Mouse (Mus musculus): ENCODE measurements around the gene Nek10. TPM values are rescaled to one million over a fixed set of nuclear protein-coding genes. Genes with fewer than 3 reads are reported as not detected.

Gene Nek10
- total and polyA plus RNA-seq, 3 experiments: 0.05 TPM; not detected in 2

DNA sequence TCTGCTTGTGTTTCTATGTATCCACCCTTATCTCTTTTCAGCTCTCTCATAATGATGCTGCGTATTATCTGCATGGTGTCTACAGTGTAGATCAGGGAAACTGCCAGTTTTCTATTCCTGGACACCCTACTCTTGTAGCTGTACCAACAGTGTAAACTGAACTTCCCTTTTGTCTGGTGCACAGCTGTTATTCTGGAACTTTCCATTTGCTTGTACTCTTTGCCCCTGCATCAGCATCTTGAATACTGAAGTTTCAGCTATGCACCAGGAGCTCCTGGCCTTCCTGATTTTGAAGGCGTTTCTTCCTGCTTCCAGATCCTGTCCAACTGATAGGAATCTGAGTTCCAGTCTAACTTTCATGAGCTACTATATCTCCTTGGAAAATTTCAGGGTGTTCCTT, 66.0 kb downstream of the Nek10 start:
- ATAC-seq (ENCODE audit: extremely low read depth, insufficient number of reproducible peaks, low FRiP score, poor library complexity, severe bottlenecking) (no peak), DNase-seq (ENCODE audit: low spot score) (no peak)
- H3K4me1 ChIP-seq (ENCODE audit: insufficient read depth, low read depth, low read length): no peaks in the 10 kb centered on the region
- no peak for TF ChIP-seq TAL1 (conservative IDR thresholded peaks at IDR 0.05; ENCODE audit: low read depth, low read length)
- TF ChIP-seq GATA1 (IDR thresholded peaks at IDR 0.05; ENCODE audit: borderline replicate concordance, low read length): no peak
- no peak for TF ChIP-seq GATA2 (IDR thresholded peaks at IDR 0.05; ENCODE audit: borderline replicate concordance, low read depth, low read length)
- TF ChIP-seq CTCF (IDR thresholded peaks at IDR 0.05; ENCODE audit: low read depth, low read length): no peak
- TF ChIP-seq POLR2AphosphoS5 (IDR thresholded peaks at IDR 0.05; ENCODE audit: insufficient replicate concordance, low read depth, low read length): no peak
- no peaks in the 10 kb centered on the region for H3K27me3 ChIP-seq (ENCODE audit: insufficient read depth, low read length)
- H3K4me3 ChIP-seq (ENCODE audit: low read depth, low read length): no peak overlapping the region
- no peaks in the 10 kb centered on the region for H3K9me3 ChIP-seq (replicated peaks)
- no peaks in the 10 kb centered on the region for H3K36me3 ChIP-seq (replicated peaks)

DNA sequence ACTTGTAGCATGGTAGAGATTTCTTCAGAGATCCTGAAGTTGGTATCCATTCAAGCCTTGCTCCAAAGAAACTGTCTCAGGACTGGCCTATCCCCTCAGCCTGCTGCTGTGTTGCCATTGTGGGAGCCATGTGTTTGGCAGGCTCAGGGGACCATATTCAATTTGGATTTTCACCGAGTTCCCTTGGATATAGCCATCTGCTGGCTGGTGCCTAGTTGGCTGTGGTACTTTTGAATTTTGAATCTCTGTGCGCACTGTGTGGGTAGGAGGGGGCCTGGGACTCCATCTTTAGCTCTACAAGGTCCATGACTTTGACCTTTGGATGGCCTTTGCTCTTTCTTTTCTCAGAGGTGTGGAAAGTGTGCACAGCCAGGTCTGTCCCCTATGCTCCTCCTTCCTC, 66.8 kb downstream of the Nek10 start:
- Histone ChIP-seq H3K4me1 (ENCODE audit: insufficient read depth, low read depth, low read length) (no peaks in the 10 kb centered on the region), H3K4me3 (ENCODE audit: low read depth, low read length) (no peak overlapping the region), H3K36me3 (replicated peaks) (no peaks in the 10 kb centered on the region), H3K27me3 (ENCODE audit: insufficient read depth, low read length) (no peaks in the 10 kb centered on the region), H3K9me3 (replicated peaks) (no peaks in the 10 kb centered on the region)
- DNase-seq (ENCODE audit: low spot score): no peak
- TF ChIP-seq TAL1 (conservative IDR thresholded peaks at IDR 0.05; ENCODE audit: low read depth, low read length) (no peak), CTCF (IDR thresholded peaks at IDR 0.05; ENCODE audit: low read depth, low read length) (no peak), GATA1 (IDR thresholded peaks at IDR 0.05; ENCODE audit: borderline replicate concordance, low read length) (no peak), GATA2 (IDR thresholded peaks at IDR 0.05; ENCODE audit: borderline replicate concordance, low read depth, low read length) (no peak), POLR2AphosphoS5 (IDR thresholded peaks at IDR 0.05; ENCODE audit: insufficient replicate concordance, low read depth, low read length) (no peak)
- ATAC-seq (ENCODE audit: extremely low read depth, insufficient number of reproducible peaks, low FRiP score, poor library complexity, severe bottlenecking): no peak

DNA sequence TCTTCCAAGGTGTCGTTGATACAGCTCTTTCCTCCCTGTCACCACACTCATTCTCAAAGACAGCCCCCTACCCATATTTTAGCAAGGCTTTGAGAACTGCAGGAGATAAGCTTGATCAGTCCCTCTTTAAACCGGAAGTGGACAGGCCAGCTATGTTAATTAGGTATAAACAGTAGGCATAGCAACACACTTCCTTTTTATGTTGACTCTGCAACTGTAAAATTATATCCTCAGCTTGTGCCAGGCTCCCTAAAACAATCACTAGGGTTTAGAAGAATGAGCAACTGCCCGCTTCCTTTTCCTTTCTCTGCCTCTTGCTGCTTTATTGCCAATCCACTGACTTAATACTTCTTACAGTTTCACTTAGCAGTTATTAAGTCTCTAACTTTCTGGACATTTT, 67.2 kb downstream of the Nek10 start:
- no peaks in the 10 kb centered on the region for H3K27me3 ChIP-seq (ENCODE audit: insufficient read depth, low read length)
- H3K4me3 ChIP-seq (ENCODE audit: low read depth, low read length): no peak overlapping the region
- ATAC-seq (ENCODE audit: extremely low read depth, insufficient number of reproducible peaks, low FRiP score, poor library complexity, severe bottlenecking): no peak
- H3K9me3 ChIP-seq (replicated peaks): no peaks in the 10 kb centered on the region
- H3K4me1 ChIP-seq (ENCODE audit: insufficient read depth, low read depth, low read length): no peaks in the 10 kb centered on the region
- DNase-seq (ENCODE audit: low spot score): no peak
- no peak for TF ChIP-seq GATA1 (IDR thresholded peaks at IDR 0.05; ENCODE audit: borderline replicate concordance, low read length)
- TF ChIP-seq TAL1 (conservative IDR thresholded peaks at IDR 0.05; ENCODE audit: low read depth, low read length): no peak
- TF ChIP-seq GATA2 (IDR thresholded peaks at IDR 0.05; ENCODE audit: borderline replicate concordance, low read depth, low read length): no peak
- TF ChIP-seq POLR2AphosphoS5 (IDR thresholded peaks at IDR 0.05; ENCODE audit: insufficient replicate concordance, low read depth, low read length): no peak
- no peak for TF ChIP-seq CTCF (IDR thresholded peaks at IDR 0.05; ENCODE audit: low read depth, low read length)
- H3K36me3 ChIP-seq (replicated peaks): no peaks in the 10 kb centered on the region

DNA sequence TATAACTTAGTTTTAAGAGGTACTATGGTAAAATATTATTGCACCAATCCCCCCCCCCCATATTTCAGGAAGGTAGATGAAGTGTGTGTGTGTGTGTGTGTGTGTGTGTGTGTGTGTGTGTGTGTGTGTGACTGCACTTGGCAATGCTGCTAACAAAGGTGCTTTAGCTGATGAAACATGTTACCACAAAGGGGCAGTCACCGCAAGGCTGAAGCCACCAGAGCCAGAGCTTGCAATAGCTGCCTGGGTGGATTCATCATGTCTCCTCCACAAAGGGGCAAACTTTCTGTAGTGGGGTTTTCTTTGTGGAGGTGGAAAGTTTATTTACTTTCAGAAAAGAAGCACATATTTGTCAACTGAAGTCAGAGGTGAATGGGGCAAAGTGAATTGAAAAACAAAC, 67.9 kb downstream of the Nek10 start:
- no peak for TF ChIP-seq GATA1 (IDR thresholded peaks at IDR 0.05; ENCODE audit: borderline replicate concordance, low read length)
- TF ChIP-seq POLR2AphosphoS5 (IDR thresholded peaks at IDR 0.05; ENCODE audit: insufficient replicate concordance, low read depth, low read length): no peak
- TF ChIP-seq TAL1 (conservative IDR thresholded peaks at IDR 0.05; ENCODE audit: low read depth, low read length): no peak
- TF ChIP-seq GATA2 (IDR thresholded peaks at IDR 0.05; ENCODE audit: borderline replicate concordance, low read depth, low read length): no peak
- TF ChIP-seq CTCF (IDR thresholded peaks at IDR 0.05; ENCODE audit: low read depth, low read length): no peak
- DNase-seq (ENCODE audit: low spot score): no peak
- H3K36me3 ChIP-seq (replicated peaks): no peaks in the 10 kb centered on the region
- H3K27me3 ChIP-seq (ENCODE audit: insufficient read depth, low read length): no peaks in the 10 kb centered on the region
- no peaks in the 10 kb centered on the region for H3K9me3 ChIP-seq (replicated peaks)
- H3K4me3 ChIP-seq (ENCODE audit: low read depth, low read length): no peak overlapping the region
- no peak for ATAC-seq (ENCODE audit: extremely low read depth, insufficient number of reproducible peaks, low FRiP score, poor library complexity, severe bottlenecking)
- no peaks in the 10 kb centered on the region for H3K4me1 ChIP-seq (ENCODE audit: insufficient read depth, low read depth, low read length)

DNA sequence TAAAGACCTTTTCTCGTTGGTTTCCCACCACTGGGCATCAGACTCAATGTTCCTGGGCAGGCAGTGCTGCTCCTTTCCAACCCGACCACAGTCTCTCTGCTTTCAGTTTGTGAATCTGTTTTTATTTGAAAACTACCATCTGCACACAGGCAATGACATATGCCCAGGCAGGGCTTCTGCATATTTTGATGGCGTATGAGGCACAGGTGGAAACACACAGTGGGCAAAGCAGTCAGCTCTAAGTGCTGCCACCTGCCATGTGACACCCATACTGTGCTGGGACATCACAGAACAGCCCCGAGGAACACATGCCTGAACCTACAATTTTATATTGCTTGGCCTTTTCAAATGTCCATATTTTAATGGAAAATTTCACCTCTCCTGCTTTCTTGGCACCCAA, 68.5 kb downstream of the Nek10 start:
- Histone ChIP-seq H3K4me1 (ENCODE audit: insufficient read depth, low read depth, low read length) (no peaks in the 10 kb centered on the region), H3K36me3 (replicated peaks) (no peaks in the 10 kb centered on the region), H3K9me3 (replicated peaks) (no peaks in the 10 kb centered on the region), H3K4me3 (ENCODE audit: low read depth, low read length) (no peak overlapping the region), H3K27me3 (ENCODE audit: insufficient read depth, low read length) (no peaks in the 10 kb centered on the region)
- DNase-seq (ENCODE audit: low spot score) (no peak), ATAC-seq (ENCODE audit: extremely low read depth, insufficient number of reproducible peaks, low FRiP score, poor library complexity, severe bottlenecking) (no peak)
- TF ChIP-seq GATA1 (IDR thresholded peaks at IDR 0.05; ENCODE audit: borderline replicate concordance, low read length) (no peak), POLR2AphosphoS5 (IDR thresholded peaks at IDR 0.05; ENCODE audit: insufficient replicate concordance, low read depth, low read length) (no peak), CTCF (IDR thresholded peaks at IDR 0.05; ENCODE audit: low read depth, low read length) (no peak), GATA2 (IDR thresholded peaks at IDR 0.05; ENCODE audit: borderline replicate concordance, low read depth, low read length) (no peak), TAL1 (conservative IDR thresholded peaks at IDR 0.05; ENCODE audit: low read depth, low read length) (no peak)

DNA sequence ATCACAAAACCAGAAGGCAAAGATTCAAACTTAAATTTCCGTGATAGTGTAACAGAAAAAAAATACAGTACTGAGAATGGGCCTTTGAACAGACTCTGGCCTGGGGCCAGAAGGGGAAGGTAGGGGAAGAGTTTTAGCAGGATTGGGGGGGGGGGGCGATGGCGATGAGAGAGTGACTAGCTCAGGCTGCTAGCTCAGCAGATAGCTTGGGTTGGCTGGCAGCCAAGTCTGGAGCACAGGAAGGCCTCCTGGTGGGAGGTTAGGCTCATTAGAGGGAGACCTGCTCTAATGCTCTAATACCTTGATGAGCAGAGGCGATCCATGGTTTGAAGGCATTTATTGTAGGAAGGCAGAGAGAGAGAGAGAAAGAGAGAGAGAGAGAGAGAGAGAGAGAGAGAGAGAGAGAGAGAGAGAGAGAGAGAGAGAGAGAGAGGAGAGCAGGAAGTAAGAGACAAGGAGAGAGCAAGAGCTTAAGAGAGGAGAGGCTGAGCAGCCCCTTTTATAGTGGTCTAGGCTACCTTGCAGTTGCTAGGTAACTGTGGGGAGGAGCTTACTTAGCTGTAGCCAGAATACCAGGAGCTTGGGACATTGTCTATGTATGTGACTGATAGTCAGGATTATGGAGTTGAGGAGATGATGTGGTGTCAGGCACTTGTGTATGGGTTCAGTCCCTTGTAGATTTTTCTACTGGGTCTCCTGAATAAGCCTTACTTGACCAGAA, 90.9 kb downstream of the Nek10 start:
- ATAC-seq (ENCODE audit: extremely low read depth, insufficient number of reproducible peaks, low FRiP score, poor library complexity, severe bottlenecking): no peak
- Histone ChIP-seq H3K4me3 (ENCODE audit: low read depth, low read length) (no peak overlapping the region), H3K4me1 (ENCODE audit: insufficient read depth, low read depth, low read length) (no peaks in the 10 kb centered on the region), H3K9me3 (replicated peaks) (no peaks in the 10 kb centered on the region), H3K27me3 (ENCODE audit: insufficient read depth, low read length) (peaks cover 4% of the 10 kb centered on the region; the same call in 1 of the 2 replicates), H3K36me3 (replicated peaks) (no peaks in the 10 kb centered on the region)
- TF ChIP-seq GATA2 (IDR thresholded peaks at IDR 0.05; ENCODE audit: borderline replicate concordance, low read depth, low read length) (no peak), TAL1 (conservative IDR thresholded peaks at IDR 0.05; ENCODE audit: low read depth, low read length) (no peak), CTCF (IDR thresholded peaks at IDR 0.05; ENCODE audit: low read depth, low read length) (no peak), POLR2AphosphoS5 (IDR thresholded peaks at IDR 0.05; ENCODE audit: insufficient replicate concordance, low read depth, low read length) (no peak), GATA1 (IDR thresholded peaks at IDR 0.05; ENCODE audit: borderline replicate concordance, low read length) (no peak)
- no peak for DNase-seq (ENCODE audit: low spot score)
